13 mouse cellular contexts compared by ENCODE assay signal in the genomic region with DNA sequence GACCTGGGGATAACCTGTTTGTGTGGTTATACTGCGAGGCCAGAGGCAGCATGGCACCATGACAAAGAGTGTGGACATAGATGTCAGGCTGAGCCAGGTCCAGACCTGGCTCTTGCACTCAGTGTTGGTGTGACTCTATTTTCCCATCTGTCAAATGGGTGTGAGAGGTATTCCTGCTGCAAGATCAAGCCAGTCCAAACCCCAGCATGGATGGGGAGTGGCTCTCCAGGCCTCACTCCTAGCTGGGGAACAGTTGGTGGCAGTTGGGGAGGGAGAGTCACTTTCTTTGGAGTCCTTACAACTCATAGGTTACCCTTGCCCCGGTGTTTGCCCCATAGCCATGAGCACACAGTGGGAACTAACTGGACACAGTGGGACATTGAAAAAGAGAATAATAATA.
DNase-seq lines count a peak whose midpoint lies in the region; TF ChIP-seq lines count a peak whose summit lies in the region.
"Had no signal": no experiment of that assay in that cellular context is flagged by ENCODE, and none has a peak within 500 bp of the region (broad histone marks: within the 10 kb centered on the region; RNA-seq: fewer than 3 reads in every experiment).

No protein-coding gene starts in this region.

- no peak for TF ChIP-seq EP300 in heart, adult 2 months (IDR thresholded peaks at IDR 0.05; ENCODE audit: insufficient read depth, low read depth, low read length)

- H3K36me3 ChIP-seq in heart, adult 2 months (ENCODE audit: control insufficient read depth, insufficient read depth, low read length), result peaks cover 25% of the 10 kb centered on the region
- H3K36me3 ChIP-seq: embryonic facial prominence, embryonic 10.5 days; limb, embryonic 15.5 days had no signal

- H3K4me1 ChIP-seq in heart, adult 2 months (ENCODE audit: control insufficient read depth, insufficient read depth, low read length), result peaks cover 26% of the 10 kb centered on the region
- H3K4me1 ChIP-seq in brown adipose tissue, adult 24 weeks (ENCODE audit: control insufficient read depth, insufficient read depth, insufficient read length, low read length), result peaks cover 34% of the 10 kb centered on the region

- H3K27ac ChIP-seq in heart, adult 2 months, result peak overlapping the region; percentile 76
- peak overlapping the region; percentile 4; the same call in 1 of the 2 replicates for H3K27ac ChIP-seq in left cerebral cortex, adult 2 months
- peak overlapping the region; percentile 88 for H3K27ac ChIP-seq in brown adipose tissue, adult 24 weeks (replicated peaks; ENCODE audit: low read depth, low read length)
- H3K27ac ChIP-seq: embryonic facial prominence, embryonic 10.5 days; liver, embryonic 14.5 days had no signal

- no peak overlapping the region for H3K9ac ChIP-seq in heart, adult 2 months (ENCODE audit: low read depth, low read length)
- H3K9ac ChIP-seq: limb, embryonic 15.5 days; liver, embryonic 14.5 days had no signal

- WGBS in heart, adult 2 months, result 96% methylated on average over 2 of the region's 2 CpGs

- no peaks in the 10 kb centered on the region for H3K27me3 ChIP-seq in heart, adult 2 months (ENCODE audit: control insufficient read depth, insufficient read depth, low read length)
- H3K27me3 ChIP-seq: limb, embryonic 15.5 days had no signal

- no peak for TF ChIP-seq POLR2A in heart, adult 2 months (IDR thresholded peaks at IDR 0.05; ENCODE audit: insufficient read depth, low read depth, low read length)

- H3K4me3 ChIP-seq in heart, adult 2 months, result no peak overlapping the region
- H3K4me3 ChIP-seq in left cerebral cortex, adult 2 months, result no peak overlapping the region
- no peak overlapping the region for H3K4me3 ChIP-seq in brown adipose tissue, adult 24 weeks (ENCODE audit: insufficient read depth, low read depth, low read length)
- H3K4me3 ChIP-seq: embryonic facial prominence, embryonic 10.5 days; limb, embryonic 15.5 days had no signal

- H3K79me2 ChIP-seq in heart, adult 2 months (replicated peaks; ENCODE audit: control insufficient read depth, insufficient read depth, low read length), result peaks cover 6% of the 10 kb centered on the region

- no peak for TF ChIP-seq CTCF in heart, adult 2 months (IDR thresholded peaks at IDR 0.05)
- no peak for TF ChIP-seq CTCF in left cerebral cortex, adult 2 months (IDR thresholded peaks at IDR 0.05)

- DNase-seq in cerebellum, adult 9-10 months, result peak; percentile 73
- DNase-seq in cerebellum, adult 18-20 months, result no peak
- peak in 1 of 2 experiments; percentile 19 for DNase-seq in heart, adult 2 months
- no peak for DNase-seq in heart, adult 9 months (ENCODE audit: low spot score in 2 of 2)
- no peak for DNase-seq in left cerebral cortex, adult 2 months (ENCODE audit: extremely low spot score in 1 of 2, low spot score in 2 of 2)
- no peak for DNase-seq in left cerebral cortex, adult 11 months (ENCODE audit: low spot score)
- DNase-seq: left cerebral cortex, postnatal 4 days; midbrain, embryonic 14.5 days; right cerebral cortex, postnatal 14 days had no signal

- intact Hi-C loops in heart, adult 2 months (cut with DNase I), result loop anchor here (2.0 to 5.0 kb wide), 2 partner anchors 34 to 56 kb away; no protein-coding TSS in a partner anchor
- intact Hi-C loops in left cerebral cortex, adult 2 months (cut with DNase I), result no loop called here

Comparison
In these comparisons a context has a peak if more than half of its experiments do, and no peak if none do; other contexts are left out.
1. H3K27ac ChIP-seq: peak in every context shown above with its lines; median percentile 88 in brown adipose tissue, adult 24 weeks; 76 in heart, adult 2 months; 4 in left cerebral cortex, adult 2 months.